Mouse (Mus musculus) MEL (cell line): ENCODE measurements around the gene Fgr.
"Not testable (repeated sequence)": the region's sequence is repeated elsewhere in the genome, so short reads cannot be mapped to it uniquely, and the experiment has no call there.

ENCODE experiments used
- BHLHE40 ChIP-seq: IDR thresholded peaks from 2 replicates; pipeline ENCODE4 v1.6.1; 2012; ENCODE audit warnings: low read depth, mild to moderate bottlenecking, inconsistent platforms, low read length, improper control_type of control experiment, borderline replicate concordance
- CTCF ChIP-seq, 3 experiments: IDR thresholded peaks in 2 of 3; conservative IDR thresholded peaks in 1 of 3; 2 replicates each; pipeline ENCODE4 v1.5.1; 2011 to 2012; ENCODE audit warnings: low read length in 3 of 3, low read depth in 2 of 3, mild to moderate bottlenecking in 2 of 3, improper control_type of control experiment in 1 of 3, inconsistent platforms in 1 of 3, mixed read lengths in 1 of 3, moderate library complexity in 1 of 3; ENCODE audit not compliant: control insufficient read depth in 1 of 3, insufficient read depth in 1 of 3, poor library complexity in 1 of 3, severe bottlenecking in 1 of 3
- E2F4 ChIP-seq: IDR thresholded peaks from 2 replicates; pipeline ENCODE4 v1.6.1; 2011; ENCODE audit warnings: low read depth, low read length, improper control_type of control experiment, borderline replicate concordance
- EP300 ChIP-seq, 2 experiments: IDR thresholded peaks; 2 replicates each; pipeline ENCODE4 v1.6.1; 2011; ENCODE audit warnings: improper control_type of control experiment in 2 of 2, low read length in 2 of 2, low read depth in 1 of 2, mild to moderate bottlenecking in 1 of 2
- GATA1 ChIP-seq: IDR thresholded peaks from 2 replicates; pipeline ENCODE4 v1.6.1; 2011; ENCODE audit warnings: low read depth, low read length, improper control_type of control experiment
- HCFC1 ChIP-seq: IDR thresholded peaks from 2 replicates; pipeline ENCODE4 v1.6.1; 2012; ENCODE audit warnings: low read depth, mild to moderate bottlenecking, inconsistent platforms, low read length, improper control_type of control experiment, moderate library complexity
- JUND ChIP-seq: IDR thresholded peaks from 2 replicates; pipeline ENCODE4 v1.6.1; 2011; ENCODE audit warnings: low read depth, mild to moderate bottlenecking, improper control_type of control experiment, low read length
- MAZ ChIP-seq: IDR thresholded peaks from 2 replicates; pipeline ENCODE4 v1.6.1; 2012; ENCODE audit warnings: low read depth, mild to moderate bottlenecking, inconsistent platforms, low read length, improper control_type of control experiment
- NELFE ChIP-seq: IDR thresholded peaks from 2 replicates; pipeline ENCODE4 v1.6.1; 2011; ENCODE audit warnings: low read depth, low read length, improper control_type of control experiment
- POLR2A ChIP-seq, 2 experiments: IDR thresholded peaks; 2 replicates each; pipeline ENCODE4 v1.6.1; 2011 to 2012; ENCODE audit warnings: low read length in 2 of 2, mild to moderate bottlenecking in 2 of 2, control low read depth in 1 of 2, improper control_type of control experiment in 1 of 2, low read depth in 1 of 2, moderate library complexity in 1 of 2; ENCODE audit not compliant: control insufficient read depth in 1 of 2, insufficient read depth in 1 of 2, poor library complexity in 1 of 2
- POLR2AphosphoS5 ChIP-seq: IDR thresholded peaks from 2 replicates; pipeline ENCODE4 v1.6.1; 2012; ENCODE audit warnings: low read depth, borderline replicate concordance, mild to moderate bottlenecking, inconsistent platforms, low read length, moderate library complexity, mixed read lengths

DNA sequence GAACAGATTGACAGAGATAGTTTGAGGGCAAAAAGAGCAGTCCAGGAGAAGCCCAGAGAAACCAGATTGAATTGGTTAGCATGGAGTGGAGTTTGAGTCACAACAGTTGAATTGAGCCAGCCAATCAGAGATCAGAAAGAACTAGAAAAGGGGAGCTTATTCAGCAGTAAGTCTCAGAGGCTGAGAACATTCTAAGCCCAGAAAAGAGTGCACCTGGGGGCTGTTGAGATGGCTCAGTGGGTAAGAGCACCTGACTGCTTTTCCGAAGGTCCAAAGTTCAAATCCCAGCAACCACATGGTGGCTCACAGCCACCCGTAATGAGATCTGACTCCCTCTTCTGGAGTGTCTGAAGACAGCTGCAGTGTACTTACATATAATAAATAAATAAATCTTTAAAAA lies 47.4 kb upstream of the Fgr start:
- not testable (repeated sequence) for TF ChIP-seq BHLHE40; E2F4; POLR2A (IDR thresholded peaks at IDR 0.05; ENCODE audit: control insufficient read depth in 1 of 2, insufficient read depth in 1 of 2, low read depth in 1 of 2, low read length in 2 of 2, poor library complexity in 1 of 2); HCFC1; CTCF (IDR thresholded peaks at IDR 0.05 in 2 of 3, conservative IDR thresholded peaks at IDR 0.05 in 1 of 3; ENCODE audit: control insufficient read depth in 1 of 3, insufficient read depth in 1 of 3, low read depth in 2 of 3, low read length in 3 of 3, poor library complexity in 1 of 3, severe bottlenecking in 1 of 3); POLR2AphosphoS5; EP300 (IDR thresholded peaks at IDR 0.05; ENCODE audit: low read depth in 1 of 2, low read length in 2 of 2); GATA1; NELFE; MAZ; JUND
